Mouse (Mus musculus) adrenal gland, adult (tissue): ENCODE measurements around the gene Cpm.
A peak's percentile ranks its signal among the peaks of the same experiment; 100 is the strongest.

ENCODE experiments used
- DNase-seq, 2 experiments: peaks; one replicate each; pipeline ENCODE4 v3.0.0; 2022 to 2023; ENCODE audit warnings: low spot score in 1 of 2; ENCODE audit not compliant: inconsistent age in 2 of 2

Gene Cpm

GRCm38 (mm10) chr10:117617568-117618345, 11.5 kb upstream of the Cpm start:
- no peak for DNase-seq

GRCm38 (mm10) chr10:117619041-117619861, 10.0 kb upstream of the Cpm start:
- no peak for DNase-seq

DNA sequence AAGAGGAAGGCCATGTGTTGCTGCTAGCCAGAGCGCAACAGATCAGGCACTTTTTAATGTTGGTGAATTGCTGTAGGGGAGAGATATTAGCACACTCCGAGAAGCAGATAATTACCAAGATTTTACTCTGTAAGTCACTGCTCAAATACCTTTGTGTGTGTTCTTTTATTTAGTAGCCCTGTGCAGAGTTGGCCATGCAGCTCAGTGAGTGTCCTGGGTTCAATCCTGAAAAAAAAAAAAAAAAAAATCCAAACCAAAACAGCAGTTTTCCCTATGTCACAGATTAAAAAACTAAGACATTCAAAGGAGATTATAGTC, 9.5 kb upstream of the Cpm start:
- no peak for DNase-seq

- DNase-seq, result no peak
These were observed 8.8 kb upstream of the Cpm start for GRCm38 (mm10) chr10:117620530-117620929.

GRCm38 (mm10) chr10:117620934-117621501, 8.3 kb upstream of the Cpm start:
- no peak for DNase-seq

DNA sequence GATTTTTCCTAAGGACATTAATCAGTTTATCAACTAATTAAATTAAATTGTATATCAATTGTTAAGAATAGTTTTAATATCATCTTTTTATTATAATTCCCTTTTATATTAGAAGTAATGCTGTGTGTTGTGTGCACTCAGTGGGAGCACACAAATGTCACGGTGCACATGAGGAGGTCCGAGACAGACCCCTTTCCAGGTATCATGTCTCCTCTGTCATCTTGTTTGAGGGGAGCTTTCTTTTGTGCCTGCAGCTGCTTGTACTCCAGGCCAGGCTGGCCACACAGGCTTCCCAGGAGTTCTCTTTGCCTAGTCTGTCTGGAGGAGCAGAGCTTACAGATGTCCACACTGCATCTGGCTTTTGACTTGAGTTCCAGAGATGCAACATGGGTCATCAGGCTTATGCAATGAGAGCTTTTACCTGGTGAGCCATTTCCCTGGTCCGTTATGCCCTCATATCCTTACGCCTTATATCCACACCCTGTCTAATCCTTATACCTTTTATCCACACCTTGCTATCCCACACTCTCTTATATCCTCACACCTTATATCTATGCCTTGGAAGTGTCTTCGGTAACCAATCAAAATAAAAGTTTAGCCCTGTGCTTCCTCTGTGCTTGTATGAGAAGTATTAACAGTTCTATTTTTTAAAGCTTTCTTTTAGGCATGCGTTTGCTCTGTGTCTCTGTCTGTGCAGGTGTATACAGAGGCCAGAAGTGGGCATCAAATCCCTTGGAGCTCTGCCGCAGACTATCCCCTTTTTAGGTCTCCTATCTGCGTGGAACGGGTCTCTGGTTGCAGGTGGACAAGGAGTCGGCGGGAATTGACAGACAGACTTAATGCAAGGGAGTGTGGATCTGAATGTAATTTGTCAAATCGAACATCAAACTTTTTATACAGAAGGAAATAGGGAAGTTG, 7.4 kb upstream of the Cpm start:
- no peak for DNase-seq

DNA sequence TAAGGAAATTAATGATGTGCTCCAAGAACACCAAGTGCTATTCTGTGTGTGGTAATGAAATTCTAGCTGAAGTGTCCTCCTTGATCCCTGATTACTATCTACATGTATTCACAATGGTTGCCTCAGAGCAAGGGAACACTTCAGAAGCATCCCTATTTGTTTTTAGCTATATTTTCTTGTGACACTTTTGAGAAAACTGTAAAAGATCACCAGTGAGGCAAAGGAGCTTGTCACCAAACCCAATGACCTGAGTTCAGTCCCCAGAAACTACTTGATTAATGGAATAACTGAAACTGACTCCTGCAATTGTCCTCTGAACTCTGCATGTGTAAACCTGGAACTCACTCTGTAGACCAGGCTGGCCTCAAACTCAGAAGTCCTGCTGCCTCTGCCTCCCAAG, 5.9 kb upstream of the Cpm start:
- no peak for DNase-seq

DNA sequence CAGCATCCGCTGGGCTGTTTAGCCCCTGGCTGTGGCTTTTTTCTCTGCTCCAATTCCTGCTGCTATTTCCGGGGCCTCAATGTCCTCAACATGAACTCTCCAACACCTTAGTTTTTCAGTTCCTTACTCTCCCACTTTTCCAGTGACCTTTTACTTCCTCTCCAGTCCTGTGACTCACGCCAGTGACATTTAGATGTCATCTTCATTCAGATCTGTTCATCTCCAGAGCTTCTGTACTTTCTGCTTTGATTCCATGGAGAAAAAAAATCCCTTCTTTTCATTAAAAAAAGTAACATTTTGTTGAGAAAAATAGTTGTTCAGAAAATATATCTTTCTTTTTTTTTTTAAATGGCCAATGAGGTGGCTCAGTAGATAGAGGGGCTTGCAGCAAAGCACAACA, 5.1 kb upstream of the Cpm start:
- DNase-seq, result peak; percentile 51 to 78

DNA sequence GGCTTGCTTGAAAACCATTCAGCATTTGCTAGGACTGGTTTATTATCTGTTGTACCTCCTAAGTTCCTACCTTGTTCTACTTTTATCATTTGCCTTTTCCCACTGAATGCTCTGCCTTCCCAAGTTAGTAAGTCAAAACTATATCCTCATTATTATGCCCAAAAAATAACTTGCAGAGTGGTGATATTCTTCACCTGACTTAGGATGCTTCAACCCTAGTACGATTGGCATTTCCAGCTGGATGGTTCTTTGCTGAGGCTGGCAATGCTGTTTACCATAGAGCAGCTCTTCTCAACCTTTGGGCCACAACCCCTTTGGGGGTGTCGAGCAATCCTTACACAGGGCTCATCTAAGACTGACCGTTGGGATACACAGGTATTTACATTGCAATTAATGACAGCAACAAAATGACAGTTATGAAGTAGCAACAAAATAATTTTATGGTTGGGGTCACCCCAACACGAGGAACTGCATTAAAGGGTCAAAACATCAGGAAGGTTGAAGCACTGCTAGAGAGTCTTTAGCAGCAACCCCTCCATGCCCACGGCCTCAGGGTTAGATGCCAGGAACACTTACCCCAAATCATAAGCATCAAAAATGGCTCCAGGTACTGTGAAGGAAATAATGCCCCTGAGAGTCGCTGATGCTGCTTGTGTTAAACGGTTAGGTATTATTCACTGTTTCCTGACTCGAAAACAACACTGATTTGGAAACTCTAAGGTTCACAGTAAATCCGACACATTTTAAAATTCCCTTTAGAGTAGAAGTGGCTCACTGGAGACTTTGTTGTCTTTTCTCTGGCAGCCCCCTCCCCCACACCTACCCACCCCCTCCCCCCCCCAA, 4.4 kb upstream of the Cpm start:
- no peak for DNase-seq

DNA sequence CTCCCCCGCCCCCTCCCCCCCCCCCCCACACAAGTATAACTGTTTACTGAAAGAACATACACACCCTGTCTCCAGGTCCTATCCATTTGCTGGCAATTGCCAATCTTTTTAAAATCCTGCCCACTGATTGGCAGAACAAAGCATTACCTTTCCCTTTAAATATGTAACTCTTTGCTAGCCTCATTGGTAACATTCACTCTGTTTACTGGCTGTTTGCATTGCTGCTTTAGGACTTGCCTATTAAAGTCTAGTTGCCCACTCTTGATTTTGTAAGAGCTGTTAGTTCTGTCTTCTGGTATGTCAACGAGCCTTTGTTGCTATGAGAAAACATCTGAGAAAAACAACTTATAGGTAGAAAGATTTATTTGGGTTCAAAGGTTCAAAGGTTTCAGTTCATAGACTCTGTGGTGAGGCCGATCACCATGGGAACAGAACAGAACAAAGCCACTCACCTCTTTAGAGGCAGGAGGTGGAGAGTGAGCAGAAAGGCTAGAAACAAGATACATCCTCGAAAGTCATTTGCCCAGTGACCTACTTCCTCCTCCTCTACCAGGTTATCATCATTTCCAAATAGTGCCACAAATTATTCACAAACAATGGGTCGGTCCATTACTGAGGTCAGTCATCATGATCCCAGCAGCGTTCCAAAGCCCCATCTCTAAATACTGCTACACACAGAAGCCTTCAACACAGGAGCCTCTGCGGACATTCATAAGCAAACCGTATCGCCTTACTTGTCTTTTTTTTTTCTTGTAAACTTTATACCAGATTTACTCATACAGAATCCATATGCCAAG, 3.6 kb upstream of the Cpm start:
- no peak for DNase-seq

GRCm38 (mm10) chr10:117626297-117626613, 3.0 kb upstream of the Cpm start:
- no peak for DNase-seq

GRCm38 (mm10) chr10:117626840-117627615, 2.3 kb upstream of the Cpm start:
- no peak for DNase-seq

DNA sequence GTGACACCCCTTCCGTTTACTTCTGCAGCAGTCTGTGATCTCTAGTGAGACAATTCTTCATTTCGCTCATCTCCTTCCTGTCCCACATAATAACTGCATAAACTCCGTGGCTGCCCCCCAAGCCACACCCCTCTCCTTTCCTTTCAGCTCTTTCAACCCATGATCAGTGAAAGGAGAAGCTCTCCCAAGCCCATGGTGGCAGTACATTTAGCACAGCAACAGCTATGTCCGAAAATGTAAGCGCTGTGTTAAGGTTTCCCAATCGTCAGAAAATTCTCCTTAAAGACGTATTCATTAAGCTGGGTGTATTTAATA, 1.7 kb upstream of the Cpm start:
- DNase-seq, result no peak

GRCm38 (mm10) chr10:117627949-117628348, 1.4 kb upstream of the Cpm start:
- no peak for DNase-seq

DNA sequence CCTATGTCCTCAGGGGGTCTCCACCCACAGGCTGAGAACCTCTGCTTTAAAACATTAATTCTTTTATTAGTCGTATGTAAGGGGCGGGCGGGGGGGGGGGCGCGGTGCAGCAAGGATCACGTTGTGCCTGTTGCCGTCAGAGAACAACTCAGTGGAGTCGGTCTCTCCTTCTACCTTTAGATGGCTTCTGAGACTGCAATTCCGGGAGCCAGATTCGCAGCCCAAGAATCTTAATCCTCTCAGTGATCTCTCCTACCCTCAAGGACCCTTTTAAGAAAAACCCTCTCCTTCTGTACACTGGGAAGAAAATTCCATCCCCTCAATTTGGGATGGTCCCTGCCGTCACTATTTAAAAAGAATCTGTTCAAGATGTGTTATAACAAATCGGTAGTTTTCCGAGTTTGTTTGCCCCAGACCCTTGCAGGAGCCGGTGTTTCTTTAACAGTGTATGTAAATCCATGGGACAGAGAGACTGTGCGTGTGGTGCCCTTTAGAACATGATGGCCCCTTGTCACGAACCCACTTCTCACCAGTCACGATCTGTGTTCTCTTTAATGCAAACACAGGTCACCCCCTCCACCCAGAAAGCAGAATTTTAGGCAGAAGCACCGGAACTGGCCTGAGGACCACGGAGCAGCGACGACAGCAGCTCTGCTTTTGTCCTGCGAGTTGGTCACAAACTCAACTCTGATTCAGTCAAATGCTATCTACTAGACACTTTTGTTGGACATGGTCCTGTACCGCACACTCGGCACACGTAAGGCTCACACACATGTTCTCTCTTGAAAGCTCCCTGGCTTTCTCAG, 734 bp upstream of the Cpm start:
- DNase-seq, result no peak

GRCm38 (mm10) chr10:117630176-117630575, 876 bp downstream of the Cpm start:
- DNase-seq, result no peak

DNA sequence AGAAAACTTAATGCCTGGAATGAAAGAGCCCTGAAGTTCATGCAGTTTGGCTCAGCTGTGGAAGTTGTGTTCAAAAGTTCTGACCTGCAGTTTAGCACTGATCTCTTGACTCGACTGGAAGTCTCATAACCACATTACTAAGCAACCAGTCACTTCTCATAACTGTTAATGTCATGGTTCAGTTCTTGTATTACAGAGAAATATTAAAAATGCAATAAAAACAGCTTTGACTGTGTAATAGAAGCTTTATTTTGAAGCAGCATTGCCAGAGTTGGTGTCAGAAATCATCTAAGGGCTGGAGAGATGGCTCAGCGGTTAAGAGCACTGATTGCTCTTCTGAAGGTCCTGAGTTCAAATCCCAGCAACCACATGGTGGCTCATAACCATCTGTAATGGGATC, 1.5 kb downstream of the Cpm start:
- no peak for DNase-seq

DNA sequence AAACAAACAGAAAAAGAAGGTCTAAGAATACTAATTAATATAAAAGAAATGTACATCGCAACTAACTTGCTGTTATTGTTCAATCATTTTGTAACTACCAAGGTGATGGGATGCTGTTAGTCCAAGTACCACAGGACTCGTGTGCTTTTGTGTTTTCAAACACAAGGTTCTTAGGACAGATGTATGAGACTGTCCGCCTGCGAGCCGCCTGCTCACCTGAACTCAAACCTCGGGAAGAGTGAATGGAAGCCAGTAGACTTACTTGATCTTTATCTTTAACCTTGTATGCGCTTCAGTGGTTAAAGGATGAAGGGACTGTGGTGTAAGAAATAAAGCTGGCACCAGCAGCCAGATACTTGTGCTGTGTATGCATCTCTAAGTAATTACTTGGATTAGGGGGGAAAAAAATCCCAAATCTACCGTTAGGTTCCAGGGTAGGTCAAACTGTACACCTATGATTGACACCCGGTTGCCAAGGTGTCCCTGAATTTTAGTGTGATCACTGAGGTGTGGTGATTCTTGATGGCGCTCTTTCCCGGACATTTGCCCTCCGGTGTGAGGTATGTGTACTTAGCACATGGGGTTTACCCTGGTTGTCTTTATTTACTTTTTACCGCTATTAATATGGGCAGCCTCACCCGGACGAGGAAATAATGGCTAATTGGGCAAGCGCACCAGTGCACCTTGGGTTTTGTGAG, 2.4 kb downstream of the Cpm start:
- DNase-seq, result no peak
